Mouse (Mus musculus): ENCODE data around the gene Slc5a1.
A peak's percentile ranks its signal among the peaks of the same experiment; 100 is the strongest.

The Slc5a1 gene

DNA sequence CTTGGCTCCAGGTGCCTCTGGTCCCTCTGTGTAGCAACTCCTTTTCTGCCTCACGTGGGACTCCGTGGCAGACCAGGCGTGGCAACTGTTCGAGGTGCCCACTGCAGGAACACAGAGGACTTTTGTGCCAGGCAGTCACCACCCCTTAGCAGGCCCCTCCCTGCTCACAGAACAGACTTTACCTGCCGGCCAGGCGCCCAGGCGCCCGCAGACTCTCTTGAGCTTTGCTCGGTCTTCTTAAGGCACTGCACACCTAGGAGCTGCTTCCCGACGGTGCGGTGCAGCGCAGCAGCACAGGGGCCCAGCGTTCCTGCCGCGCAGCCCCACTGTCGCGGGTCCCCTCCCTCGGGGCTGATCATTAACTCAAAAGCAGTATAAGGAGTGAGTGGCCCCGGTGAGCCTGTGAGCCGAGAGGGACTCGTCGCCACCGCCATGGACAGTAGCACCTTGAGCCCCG, at the start of gene Slc5a1:
Gene Slc5a1, plus strand, starts transcription at position 195 of the 457 bp plus-strand sequence.
- no peak for DNase-seq (ENCODE audit: low spot score)

- no peak for DNase-seq (ENCODE audit: low spot score)
These were observed 47.8 kb upstream of the Slc5a1 start for GRCm38 (mm10) chr5:33056126-33056765.

DNA sequence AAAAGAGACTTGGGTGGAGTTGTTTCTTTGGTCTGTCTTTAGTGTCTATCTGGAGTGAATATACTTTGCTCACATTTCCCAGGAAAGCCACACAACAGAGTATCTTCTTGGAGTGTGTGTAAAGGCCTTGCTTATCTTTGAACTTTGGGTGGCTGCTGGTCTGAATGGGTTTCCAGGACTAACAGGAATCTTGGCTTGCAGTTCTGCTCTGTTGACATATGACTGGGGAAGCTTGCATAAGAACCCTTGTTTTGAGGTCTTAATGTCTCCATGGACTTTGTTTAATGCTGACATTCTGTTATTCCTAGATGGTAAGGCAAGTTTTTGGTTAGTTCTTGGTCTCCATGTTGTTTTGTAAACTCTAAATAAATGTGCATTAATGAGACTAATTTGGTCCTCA, 33.9 kb upstream of the Slc5a1 start:
- DNase-seq (ENCODE audit: low spot score): no peak

DNA sequence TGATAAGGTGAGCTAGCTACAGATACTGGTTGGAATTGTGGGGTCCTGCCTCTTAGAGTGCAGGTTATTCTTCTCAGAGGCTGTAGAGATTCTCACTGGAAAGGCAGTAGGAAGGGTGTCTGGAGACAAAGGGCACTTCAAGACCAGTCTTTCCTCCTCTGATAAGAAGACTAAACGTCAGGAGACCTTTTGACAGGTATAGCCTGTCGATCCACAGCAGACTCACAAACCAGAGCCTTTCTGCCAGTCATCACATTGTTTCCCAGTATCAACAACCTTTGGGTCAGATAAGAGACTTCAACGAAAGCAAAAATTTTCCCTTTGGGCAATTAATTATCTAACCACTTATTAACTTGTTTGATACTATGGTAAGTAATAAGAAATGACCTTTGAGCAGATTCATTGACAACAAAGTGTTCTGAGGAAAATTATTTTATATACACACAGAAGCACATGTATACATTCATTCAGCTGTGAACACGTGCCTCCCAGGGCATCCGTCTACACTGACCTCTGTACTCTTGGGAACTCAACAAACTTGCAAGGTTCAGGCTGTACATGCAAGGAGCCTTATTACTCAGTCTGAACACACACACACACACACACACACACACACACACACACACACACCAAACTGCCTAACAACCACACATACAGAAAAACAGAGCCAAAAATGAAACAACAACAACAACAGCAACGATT, 27.4 kb upstream of the Slc5a1 start:
- no peak for DNase-seq (ENCODE audit: low spot score)

GRCm38 (mm10) chr5:33082896-33083295, 21.1 kb upstream of the Slc5a1 start:
- no peak for DNase-seq (ENCODE audit: low spot score)

DNA sequence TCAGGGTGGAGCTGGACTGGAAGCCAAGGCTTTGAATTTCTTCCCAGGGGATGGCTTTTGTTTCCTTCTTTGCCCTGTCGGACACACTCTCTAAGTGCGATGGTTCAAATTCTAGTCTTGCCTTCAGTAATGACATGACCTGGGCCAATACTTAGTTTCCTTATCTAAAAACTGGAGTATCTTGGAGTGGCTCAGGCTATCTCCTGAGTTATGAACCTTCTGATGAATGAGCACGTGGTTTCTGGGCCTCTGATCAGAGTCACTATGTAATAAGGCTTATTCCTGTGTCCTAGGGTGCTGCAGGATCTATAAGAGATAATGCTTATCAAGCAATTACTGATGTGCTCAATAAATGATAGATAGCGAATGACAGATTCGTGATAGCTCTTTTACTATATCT, 19.4 kb upstream of the Slc5a1 start:
- DNase-seq (ENCODE audit: low spot score): no peak

- no peak for DNase-seq (ENCODE audit: low spot score)
These were observed 12.7 kb upstream of the Slc5a1 start for GRCm38 (mm10) chr5:33091342-33091741.

- DNase-seq (ENCODE audit: low spot score): no peak
These were observed 8.7 kb upstream of the Slc5a1 start for GRCm38 (mm10) chr5:33095315-33095714.

- no peak for DNase-seq (ENCODE audit: low spot score)
These were observed 1.5 kb upstream of the Slc5a1 start for GRCm38 (mm10) chr5:33102369-33103055.

DNA sequence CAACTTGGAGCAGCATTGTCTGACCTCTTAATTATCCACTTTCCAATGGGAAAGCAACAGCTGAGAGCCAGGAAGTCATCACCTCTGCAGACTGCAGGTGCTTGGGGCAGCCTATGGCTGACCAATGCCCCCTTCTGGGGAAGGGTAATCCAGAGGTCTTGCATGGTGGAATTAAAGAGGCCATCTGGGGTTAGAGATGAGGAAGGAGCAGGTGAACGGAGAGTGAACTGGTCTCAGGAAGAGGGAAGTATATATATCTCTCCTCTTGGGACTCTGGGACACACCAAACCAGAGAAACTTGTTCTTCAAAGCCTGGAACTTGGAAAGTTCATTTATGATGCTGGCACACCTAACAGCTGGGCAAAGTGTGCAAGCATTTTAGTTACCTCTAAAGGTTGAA, 857 bp downstream of the Slc5a1 start:
- DNase-seq (ENCODE audit: low spot score): no peak

DNA sequence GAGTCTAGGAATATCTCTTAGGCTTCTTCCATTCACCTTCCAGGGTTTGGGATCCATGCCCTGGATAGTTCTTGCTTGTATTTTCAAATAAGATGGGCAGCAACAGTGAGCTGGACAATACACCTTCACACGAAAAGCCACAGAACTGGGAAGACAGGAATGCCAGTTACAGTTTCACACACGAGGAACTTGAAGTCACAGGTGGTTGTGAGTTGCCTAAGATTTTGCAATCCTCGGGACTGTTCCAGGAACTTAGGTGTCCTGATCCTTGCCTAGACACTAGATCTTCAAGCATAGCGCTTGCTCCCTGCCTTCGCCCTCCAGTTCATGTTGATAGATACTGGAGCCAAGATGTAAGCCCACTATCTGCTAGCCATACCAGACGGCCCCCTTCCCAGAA, 1.6 kb downstream of the Slc5a1 start:
- no peak for DNase-seq (ENCODE audit: low spot score)

DNA sequence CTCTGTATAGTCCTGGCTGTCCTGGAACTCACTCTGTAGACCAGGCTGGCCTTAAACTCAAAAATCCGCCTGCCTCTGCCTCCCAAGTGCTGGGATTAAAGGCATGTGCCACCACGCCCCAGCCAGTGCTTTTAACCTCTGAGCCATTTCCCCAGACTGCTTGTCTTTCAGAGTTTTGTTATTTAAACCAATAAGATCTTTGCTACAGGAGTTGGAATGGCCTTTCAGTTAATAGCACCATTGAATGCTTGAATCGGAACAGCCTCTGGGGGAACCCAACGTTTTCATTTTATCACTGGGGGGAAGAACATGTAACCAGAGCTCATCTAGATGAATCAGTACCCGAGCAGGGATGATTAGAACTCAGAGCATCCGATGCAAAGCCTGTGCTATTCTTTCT, 3.0 kb downstream of the Slc5a1 start:
- no peak for DNase-seq (ENCODE audit: low spot score)

DNA sequence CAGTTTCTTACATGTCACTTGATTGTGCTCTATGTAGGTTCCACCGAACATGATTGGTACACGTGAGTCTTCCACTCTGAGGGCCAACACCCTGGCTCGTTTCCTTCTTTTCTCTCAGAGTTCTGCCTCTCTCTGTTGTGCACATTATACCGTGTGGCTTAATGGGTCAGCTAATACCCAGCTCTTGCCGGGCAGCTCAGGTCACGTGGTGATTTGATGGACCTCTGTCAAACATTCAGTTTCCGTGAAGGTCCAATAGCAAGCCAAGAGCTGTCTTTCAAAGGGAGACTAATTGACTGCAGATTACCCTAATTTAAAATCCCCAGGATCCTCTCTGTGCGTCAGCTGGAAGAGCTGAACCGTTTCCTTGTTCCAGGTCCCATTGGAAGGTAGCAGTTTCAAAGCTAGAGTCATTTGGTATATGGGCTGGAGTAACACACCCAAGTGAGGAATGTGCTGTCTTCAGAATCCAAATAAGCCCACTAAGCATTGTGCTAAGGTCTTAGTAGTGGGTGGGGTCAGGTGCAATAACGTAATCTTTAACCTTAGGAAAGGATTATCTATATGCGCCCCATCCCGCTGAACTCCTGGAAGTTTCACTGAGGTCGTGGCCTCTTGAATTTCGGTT, 3.9 kb downstream of the Slc5a1 start:
- no peak for DNase-seq (ENCODE audit: low spot score)

- DNase-seq (ENCODE audit: low spot score): peak; percentile 41
These were observed 17.9 kb downstream of the Slc5a1 start for GRCm38 (mm10) chr5:33121871-33122315.

DNA sequence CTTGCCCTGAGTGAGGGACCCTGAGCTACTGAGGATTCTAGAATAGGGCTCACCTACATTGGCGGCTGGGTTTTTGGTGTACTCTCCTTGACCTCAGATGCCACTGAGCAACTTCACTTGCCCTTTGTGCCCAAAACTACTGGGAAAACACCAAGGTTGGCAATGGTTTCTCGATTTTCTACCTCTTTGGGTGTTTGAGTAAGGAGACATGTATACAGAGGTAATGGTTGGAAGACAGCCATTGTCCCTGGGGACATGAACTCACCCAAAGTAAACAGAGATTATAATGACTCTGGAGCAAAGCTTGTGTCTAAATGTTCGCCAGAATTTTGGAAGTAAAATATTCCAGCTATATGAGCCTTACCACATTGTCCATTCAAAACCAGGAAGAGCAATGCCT, 19.6 kb downstream of the Slc5a1 start:
- DNase-seq (ENCODE audit: low spot score): no peak

DNA sequence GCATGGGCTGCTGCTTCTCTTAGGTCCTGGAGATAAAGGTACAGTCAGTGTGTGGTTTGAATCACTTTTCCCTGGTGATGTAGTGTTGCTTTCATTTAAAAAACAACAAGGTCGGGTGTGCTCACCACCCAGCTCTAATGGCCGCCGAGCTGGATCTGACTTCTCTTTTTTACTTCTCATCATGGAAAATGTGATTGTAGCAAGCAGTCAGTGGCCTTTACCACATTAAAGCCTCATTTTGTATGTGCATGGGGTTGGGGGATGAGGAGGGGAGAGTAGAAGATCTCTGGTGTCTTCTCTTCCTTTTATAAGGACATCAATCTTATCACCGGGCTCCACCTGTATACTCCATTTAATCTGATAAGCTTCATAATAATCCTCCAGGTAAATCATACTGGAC, 21.3 kb downstream of the Slc5a1 start:
- DNase-seq (ENCODE audit: low spot score): no peak

GRCm38 (mm10) chr5:33134132-33134531, 30.1 kb downstream of the Slc5a1 start:
- DNase-seq (ENCODE audit: low spot score): no peak

DNA sequence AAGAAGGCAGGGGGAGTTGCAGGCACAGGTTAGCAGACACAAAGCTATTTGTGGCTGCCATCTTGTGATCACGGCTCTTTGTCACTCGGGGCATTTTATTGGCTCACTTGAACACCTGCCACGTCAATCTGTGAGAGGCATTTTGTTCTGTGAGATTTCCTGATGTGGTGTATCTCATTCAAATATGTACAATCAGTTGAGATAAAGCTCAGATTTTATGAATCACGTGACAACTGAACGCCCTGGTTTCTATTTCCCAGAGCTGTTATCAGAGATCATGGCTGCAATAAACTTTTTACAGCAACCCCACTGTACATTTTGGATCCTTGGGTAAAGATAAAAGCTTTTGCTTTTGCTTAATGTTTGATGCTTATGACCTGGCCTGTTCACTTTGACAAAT, 31.6 kb downstream of the Slc5a1 start:
- DNase-seq (ENCODE audit: low spot score): no peak

DNA sequence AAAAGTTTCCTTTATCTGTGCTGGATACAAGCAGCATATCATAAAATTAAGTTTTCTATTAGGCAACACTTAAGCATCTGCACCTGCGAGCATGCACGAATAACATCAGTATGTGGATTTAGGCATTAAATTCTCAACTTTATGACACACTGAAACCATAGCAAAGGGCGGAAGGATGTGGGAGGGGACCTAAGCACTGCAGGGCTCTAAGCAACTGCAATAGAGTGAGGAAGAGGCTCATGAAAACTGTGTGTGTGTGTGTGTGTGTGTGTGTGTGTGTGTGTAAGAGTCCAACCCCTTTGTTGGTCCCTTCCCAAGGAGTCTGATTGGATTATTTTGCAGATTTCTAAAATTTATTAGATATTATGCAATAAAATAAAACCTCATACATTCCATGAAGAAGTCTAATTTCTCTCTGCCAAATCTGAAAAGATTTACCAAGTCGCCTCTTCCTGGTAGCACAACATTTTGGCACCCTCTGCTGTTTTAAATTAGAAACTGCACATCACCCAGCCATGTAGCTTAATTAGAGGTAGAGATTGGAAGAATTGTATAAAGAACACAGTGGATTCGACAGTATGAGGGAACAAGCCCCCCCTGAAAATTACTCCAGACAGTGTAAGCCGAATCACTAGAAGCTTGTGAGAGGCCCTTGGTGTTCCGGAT, 38.9 kb downstream of the Slc5a1 start:
- peak; percentile 55 for DNase-seq (ENCODE audit: low spot score)

DNA sequence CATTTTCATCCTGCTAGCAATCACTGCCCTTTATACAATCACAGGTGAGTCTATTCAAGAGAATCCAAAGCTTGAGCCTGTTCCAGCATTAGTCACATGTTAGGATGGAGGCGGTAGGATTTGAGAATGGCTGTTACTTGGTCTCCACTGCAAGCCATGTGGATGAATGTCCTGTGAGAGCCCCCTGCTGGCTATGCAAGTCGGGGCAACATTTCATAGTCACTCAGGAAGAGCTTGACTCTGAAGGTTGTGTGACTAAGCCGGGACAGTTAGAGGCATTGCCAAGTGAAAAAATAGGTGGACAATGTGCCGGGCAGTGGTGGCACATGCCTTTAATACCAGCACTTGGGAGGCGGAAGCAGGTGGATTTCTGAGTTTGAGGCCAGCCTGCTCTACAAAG, 40.0 kb downstream of the Slc5a1 start:
- DNase-seq (ENCODE audit: low spot score): peak; percentile 54

DNA sequence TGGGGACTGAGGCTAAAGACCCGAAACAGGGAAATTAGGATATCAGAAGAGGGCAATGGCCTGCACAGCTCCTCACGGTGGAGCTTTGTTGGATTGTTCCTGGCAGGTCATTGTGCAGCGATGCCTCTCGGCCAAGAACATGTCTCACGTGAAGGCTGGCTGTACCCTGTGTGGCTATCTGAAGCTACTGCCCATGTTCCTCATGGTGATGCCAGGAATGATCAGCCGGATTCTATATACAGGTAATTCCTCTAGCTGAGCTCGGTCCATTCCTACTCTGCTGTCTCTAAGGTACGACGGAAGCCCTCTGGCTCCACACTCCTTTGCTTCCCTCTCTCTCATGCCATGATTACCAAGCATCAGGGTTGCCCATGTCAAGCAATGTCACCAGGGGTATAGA, 42.8 kb downstream of the Slc5a1 start:
- no peak for DNase-seq (ENCODE audit: low spot score)

DNA sequence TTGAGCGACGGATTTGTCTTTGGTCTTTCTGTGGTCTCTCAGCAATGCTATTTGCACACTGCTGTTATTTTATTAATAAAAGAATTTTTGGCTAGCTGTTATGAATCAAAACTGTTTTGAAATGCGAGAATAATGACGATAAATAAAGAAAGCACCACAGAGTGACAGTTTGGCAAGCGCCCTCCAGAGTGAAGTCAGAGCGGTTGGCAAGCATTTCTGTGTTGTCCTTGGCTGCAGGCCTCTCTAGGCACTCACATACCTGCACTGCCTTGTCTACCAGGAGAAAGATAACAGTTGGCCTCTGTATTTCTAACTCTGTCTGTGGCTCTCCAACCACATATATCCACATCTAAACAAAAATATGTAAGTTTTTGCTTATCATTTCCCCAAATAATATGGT, 43.7 kb downstream of the Slc5a1 start:
- DNase-seq (ENCODE audit: low spot score): no peak

All from embryo, embryonic 10 days (tissue).